Mouse (Mus musculus): Measurements from ENCODE around the gene Fezf1. TPM values are rescaled to one million over a fixed set of nuclear protein-coding genes. Genes with fewer than 3 reads are reported as not detected.

Gene Fezf1
- total RNA-seq (2021), result not detected
- long read RNA-seq, experiment 1, result 0 reads
- long read RNA-seq, experiment 2, result 0 reads

- no peak within 1 kb of the TSS for H3K27ac ChIP-seq
- TF ChIP-seq CTCF (conservative IDR thresholded peaks at IDR 0.05), result no peak
- no peak within 1 kb of the TSS for H3K4me3 ChIP-seq
- no peak for DNase-seq (ENCODE audit: low spot score in 2 of 2)
These were observed at the start of gene Fezf1 for GRCm38 (mm10) chr6:23248313-23249052. Gene Fezf1 (minus strand): TSS chr6:23248362.

GRCm38 (mm10) chr6:23294685-23295084 lies 46.5 kb upstream of the Fezf1 start:
- DNase-seq (ENCODE audit: low spot score in 2 of 2), result no peak
- H3K27ac ChIP-seq, result no peak overlapping the region
- TF ChIP-seq CTCF (conservative IDR thresholded peaks at IDR 0.05), result no peak
- no peak overlapping the region for H3K4me3 ChIP-seq

GRCm38 (mm10) chr6:23288752-23289151 lies 40.6 kb upstream of the Fezf1 start:
- no peak for DNase-seq (ENCODE audit: low spot score in 2 of 2)
- Histone ChIP-seq H3K4me3 (no peak overlapping the region), H3K27ac (no peak overlapping the region)
- TF ChIP-seq CTCF (conservative IDR thresholded peaks at IDR 0.05), result no peak

GRCm38 (mm10) chr6:23281514-23281820 lies 33.3 kb upstream of the Fezf1 start:
- no peak overlapping the region for H3K27ac ChIP-seq
- TF ChIP-seq CTCF (conservative IDR thresholded peaks at IDR 0.05), result no peak
- H3K4me3 ChIP-seq, result no peak overlapping the region
- no peak for DNase-seq (ENCODE audit: low spot score in 2 of 2)

- Histone ChIP-seq H3K27ac (no peak overlapping the region), H3K4me3 (no peak overlapping the region)
- no peak for TF ChIP-seq CTCF (conservative IDR thresholded peaks at IDR 0.05)
- DNase-seq (ENCODE audit: low spot score in 2 of 2), result no peak
These were observed 32.8 kb upstream of the Fezf1 start for GRCm38 (mm10) chr6:23280811-23281513.

- no peak for TF ChIP-seq CTCF (conservative IDR thresholded peaks at IDR 0.05)
- Histone ChIP-seq H3K27ac (no peak overlapping the region), H3K4me3 (no peak overlapping the region)
- no peak for DNase-seq (ENCODE audit: low spot score in 2 of 2)
These were observed 25.3 kb upstream of the Fezf1 start for GRCm38 (mm10) chr6:23273483-23273882.

GRCm38 (mm10) chr6:23272979-23273378 lies 24.8 kb upstream of the Fezf1 start:
- DNase-seq (ENCODE audit: low spot score in 2 of 2), result no peak
- no peak overlapping the region for H3K4me3 ChIP-seq
- no peak overlapping the region for H3K27ac ChIP-seq
- no peak for TF ChIP-seq CTCF (conservative IDR thresholded peaks at IDR 0.05)

- no peak overlapping the region for H3K4me3 ChIP-seq
- DNase-seq (ENCODE audit: low spot score in 2 of 2), result no peak
- TF ChIP-seq CTCF (conservative IDR thresholded peaks at IDR 0.05), result no peak
- no peak overlapping the region for H3K27ac ChIP-seq
These were observed 24.4 kb upstream of the Fezf1 start for GRCm38 (mm10) chr6:23272542-23272941.

- DNase-seq (ENCODE audit: low spot score in 2 of 2), result no peak
- TF ChIP-seq CTCF (conservative IDR thresholded peaks at IDR 0.05), result no peak
- no peak overlapping the region for H3K4me3 ChIP-seq
- H3K27ac ChIP-seq, result no peak overlapping the region
These were observed 12.5 kb upstream of the Fezf1 start for GRCm38 (mm10) chr6:23260738-23261050.

GRCm38 (mm10) chr6:23260016-23260737 lies 12.0 kb upstream of the Fezf1 start:
- H3K4me3 ChIP-seq, result no peak overlapping the region
- no peak for TF ChIP-seq CTCF (conservative IDR thresholded peaks at IDR 0.05)

GRCm38 (mm10) chr6:23257981-23258380 lies 9.8 kb upstream of the Fezf1 start:
- no peak overlapping the region for H3K27ac ChIP-seq
- no peak for TF ChIP-seq CTCF (conservative IDR thresholded peaks at IDR 0.05)
- no peak for DNase-seq (ENCODE audit: low spot score in 2 of 2)
- no peak overlapping the region for H3K4me3 ChIP-seq

More at GRCm38 (mm10) chr6:23260016-23260737, 12.0 kb upstream of the Fezf1 start:
- no peak for DNase-seq (ENCODE audit: low spot score in 2 of 2)
- no peak overlapping the region for H3K27ac ChIP-seq

GRCm38 (mm10) chr6:23255161-23255560 lies 7.0 kb upstream of the Fezf1 start:
- no peak for TF ChIP-seq CTCF (conservative IDR thresholded peaks at IDR 0.05)
- DNase-seq (ENCODE audit: low spot score in 2 of 2), result no peak
- no peak overlapping the region for H3K27ac ChIP-seq
- no peak overlapping the region for H3K4me3 ChIP-seq

- no peak overlapping the region for H3K27ac ChIP-seq
- no peak for DNase-seq (ENCODE audit: low spot score in 2 of 2)
- TF ChIP-seq CTCF (conservative IDR thresholded peaks at IDR 0.05), result no peak
- H3K4me3 ChIP-seq, result no peak overlapping the region
These were observed 6.5 kb upstream of the Fezf1 start for GRCm38 (mm10) chr6:23254644-23255043.

All from layer of hippocampus, adult 2 months (tissue).